Mouse (Mus musculus) midbrain, embryonic 11.5 days (tissue): ENCODE data around the gene Abca5. TPM values are rescaled to one million over a fixed set of nuclear protein-coding genes. Genes with fewer than 3 reads are reported as not detected.

ENCODE experiments used
- ATAC-seq: fragments of 200-750 bp; cut with Nextera tagmentation; 2 replicates; pipeline ENCODE4 v1.8.0; 2017; ENCODE audit warnings: moderate TSS enrichment, moderate library complexity; ENCODE audit not compliant: low FRiP score
- DNase-seq: peaks from one replicate; pipeline ENCODE4 v3.0.0; 2015; ENCODE audit warnings: low spot score; ENCODE audit errors: missing footprints
- H3K27ac ChIP-seq: fragments of 300-500 bp; sonication (generic); 2 replicates; pipeline ENCODE4 v1.5.1; 2014; ENCODE audit warnings: low read depth, low read length
- H3K27me3 ChIP-seq: fragments of 300-500 bp; sonication (generic); 2 replicates; pipeline ENCODE4 v1.6.1; 2014; ENCODE audit warnings: mild to moderate bottlenecking, low read length, moderate library complexity, mixed read lengths; ENCODE audit not compliant: control insufficient read depth, insufficient read depth
- H3K36me3 ChIP-seq: fragments of 300-500 bp; sonication (generic); 2 replicates; pipeline ENCODE4 v1.6.1; 2014; ENCODE audit warnings: mild to moderate bottlenecking, low read length, moderate library complexity, mixed read lengths; ENCODE audit not compliant: control insufficient read depth, insufficient read depth
- H3K4me1 ChIP-seq: fragments of 300-500 bp; sonication (generic); 2 replicates; pipeline ENCODE4 v1.6.1; 2014; ENCODE audit warnings: low read length; ENCODE audit not compliant: control insufficient read depth, insufficient read depth
- H3K4me2 ChIP-seq: fragments of 300-500 bp; sonication (generic); 2 replicates; pipeline ENCODE4 v1.6.1; 2014; ENCODE audit warnings: mild to moderate bottlenecking, moderate library complexity
- H3K4me3 ChIP-seq: fragments of 300-500 bp; sonication (generic); 2 replicates; pipeline ENCODE4 v1.5.1; 2014; ENCODE audit warnings: low read depth, low read length
- H3K9ac ChIP-seq: fragments of 300-500 bp; sonication (generic); 2 replicates; pipeline ENCODE4 v1.6.1; 2014; ENCODE audit warnings: low read length
- H3K9me3 ChIP-seq: fragments of 300-500 bp; sonication (generic); 2 replicates; pipeline ENCODE4 v1.6.1; 2016; ENCODE audit warnings: low read length; ENCODE audit not compliant: control insufficient read depth
- WGBS: fragments of 180-500 bp; shearing (Covaris S2); extraction: QIAGEN DNeasy Blood & Tissue Kit; methylation state at CpG from one replicate; pipeline ENCODE4 v1.1.7; 2014; 5-methylcytosine and 5-hydroxymethylcytosine counted together
- polyA plus RNA-seq: library from polyadenylated mRNA; unstranded; fragments of >200 nt; fragmentation: Nextera tagmentation; extraction: Ambion mirVana; gene quantifications from 2 replicates; pipeline ENCODE4 v1.2.1, GENCODE M21; 2014

Abca5 gene
- polyA plus RNA-seq, result 3.2 and 4.2 TPM in 2 replicates

GRCm38 (mm10) chr11:110337289-110338245 lies at the start of gene Abca5:
Gene Abca5, minus strand, starts transcription at chr11:110337716.
- H3K9ac ChIP-seq, result peak within 1 kb of the TSS; percentile 61
- no peaks in the 10 kb centered on the region for H3K36me3 ChIP-seq
- peak within 1 kb of the TSS; percentile 77 for H3K4me3 ChIP-seq
- WGBS, result under 1% methylated on average over 95 of the region's 95 CpGs
- peaks cover 5% of the 10 kb centered on the region; the same call in 1 of the 2 replicates for H3K4me1 ChIP-seq
- no peaks in the 10 kb centered on the region for H3K9me3 ChIP-seq
- H3K27me3 ChIP-seq, result peaks cover 2% of the 10 kb centered on the region; the same call in 1 of the 2 replicates
- peak; percentile 98 for DNase-seq
- no peak within 1 kb of the TSS for H3K27ac ChIP-seq
- ATAC-seq, result peak; percentile 95
- H3K4me2 ChIP-seq, result peak within 1 kb of the TSS; percentile 83

- H3K4me2 ChIP-seq, result no peak overlapping the region
- H3K4me1 ChIP-seq, result no peaks in the 10 kb centered on the region
- WGBS, result 71% methylated on average over 2 of the region's 2 CpGs
- no peaks in the 10 kb centered on the region for H3K9me3 ChIP-seq
- no peaks in the 10 kb centered on the region for H3K36me3 ChIP-seq
- H3K4me3 ChIP-seq, result no peak overlapping the region
- ATAC-seq (no peak), DNase-seq (peak; percentile 57)
- no peak overlapping the region for H3K27ac ChIP-seq
- H3K27me3 ChIP-seq, result no peaks in the 10 kb centered on the region
- H3K9ac ChIP-seq, result no peak overlapping the region
Observed at GRCm38 (mm10) chr11:110385487-110385886, 48.0 kb upstream of the Abca5 start.

- H3K4me1 ChIP-seq, result peaks cover 3% of the 10 kb centered on the region; the same call in 1 of the 2 replicates
- DNase-seq (no peak), ATAC-seq (peak; percentile 40; the same call in 1 of the 2 replicates)
- H3K4me3 ChIP-seq, result peak overlapping the region; percentile 19
- 0 out of 2 replicates have a peak, but pooled peaks cover 2% of the 10 kb centered on the region for H3K27me3 ChIP-seq
- no peak overlapping the region for H3K27ac ChIP-seq
- H3K36me3 ChIP-seq, result no peaks in the 10 kb centered on the region
- 28% methylated on average over 15 of the region's 15 CpGs for WGBS
- H3K4me2 ChIP-seq, result peak overlapping the region; percentile 65
- peak overlapping the region; percentile 21; the same call in 1 of the 2 replicates for H3K9ac ChIP-seq
- H3K9me3 ChIP-seq, result no peaks in the 10 kb centered on the region
Observed at GRCm38 (mm10) chr11:110380310-110380668, 42.8 kb upstream of the Abca5 start.

GRCm38 (mm10) chr11:110379661-110380309 lies 42.3 kb upstream of the Abca5 start:
- H3K27ac ChIP-seq, result no peak overlapping the region
- peak overlapping the region; percentile 21 for H3K9ac ChIP-seq
- H3K4me3 ChIP-seq, result peak overlapping the region; percentile 19
- WGBS, result 15% methylated on average over 20 of the region's 20 CpGs
- ATAC-seq (peak; percentile 85), DNase-seq (peak; percentile 95)
- no peaks in the 10 kb centered on the region for H3K36me3 ChIP-seq
- H3K4me1 ChIP-seq, result peaks cover 3% of the 10 kb centered on the region; the same call in 1 of the 2 replicates
- H3K9me3 ChIP-seq, result no peaks in the 10 kb centered on the region
- peak overlapping the region; percentile 65 for H3K4me2 ChIP-seq
- 0 out of 2 replicates have a peak, but pooled peaks cover 2% of the 10 kb centered on the region for H3K27me3 ChIP-seq

GRCm38 (mm10) chr11:110374036-110374435 lies 36.5 kb upstream of the Abca5 start:
- H3K4me1 ChIP-seq, result no peaks in the 10 kb centered on the region
- H3K4me3 ChIP-seq, result no peak overlapping the region
- no peak overlapping the region for H3K9ac ChIP-seq
- ATAC-seq, result no peak
- DNase-seq, result peak; percentile 57
- H3K27me3 ChIP-seq, result no peaks in the 10 kb centered on the region
- no peaks in the 10 kb centered on the region for H3K9me3 ChIP-seq
- WGBS, result 87% methylated on average over 9 of the region's 9 CpGs
- no peaks in the 10 kb centered on the region for H3K36me3 ChIP-seq
- no peak overlapping the region for H3K27ac ChIP-seq
- H3K4me2 ChIP-seq, result no peak overlapping the region

GRCm38 (mm10) chr11:110372266-110372954 lies 34.9 kb upstream of the Abca5 start:
- DNase-seq (no peak), ATAC-seq (no peak)
- Histone ChIP-seq H3K9ac (no peak overlapping the region), H3K4me3 (no peak overlapping the region), H3K36me3 (no peaks in the 10 kb centered on the region), H3K27ac (no peak overlapping the region), H3K27me3 (no peaks in the 10 kb centered on the region), H3K4me2 (no peak overlapping the region), H3K4me1 (no peaks in the 10 kb centered on the region), H3K9me3 (no peaks in the 10 kb centered on the region)
- WGBS, result 84% methylated on average over 15 of the region's 15 CpGs

GRCm38 (mm10) chr11:110371827-110372226 lies 34.3 kb upstream of the Abca5 start:
- H3K27me3 ChIP-seq, result no peaks in the 10 kb centered on the region
- ATAC-seq, result no peak
- no peaks in the 10 kb centered on the region for H3K4me1 ChIP-seq
- no peak overlapping the region for H3K27ac ChIP-seq
- peak; percentile 14 for DNase-seq
- H3K4me3 ChIP-seq, result no peak overlapping the region
- 74% methylated on average over 8 of the region's 8 CpGs for WGBS
- H3K9me3 ChIP-seq, result no peaks in the 10 kb centered on the region
- no peaks in the 10 kb centered on the region for H3K36me3 ChIP-seq
- no peak overlapping the region for H3K9ac ChIP-seq
- no peak overlapping the region for H3K4me2 ChIP-seq

- Histone ChIP-seq H3K4me3 (no peak overlapping the region), H3K4me1 (no peaks in the 10 kb centered on the region), H3K36me3 (no peaks in the 10 kb centered on the region), H3K9ac (no peak overlapping the region), H3K27ac (no peak overlapping the region), H3K4me2 (no peak overlapping the region), H3K9me3 (no peaks in the 10 kb centered on the region), H3K27me3 (no peaks in the 10 kb centered on the region)
- DNase-seq (peak; percentile 77), ATAC-seq (no peak)
- WGBS, result 21% methylated on average over 15 of the region's 15 CpGs
Observed at GRCm38 (mm10) chr11:110369312-110370019, 31.9 kb upstream of the Abca5 start.
